Mouse (Mus musculus): ENCODE measurements around the gene Rfxank. TPM values are rescaled to one million over a fixed set of nuclear protein-coding genes. Genes with fewer than 3 reads are reported as not detected.

The Rfxank gene
- polyA plus RNA-seq, 1 experiment from 2014 or later, result 7.4 TPM

GRCm38 (mm10) chr8:70118726-70119700 lies 19.9 kb downstream of the Rfxank start:
- Histone ChIP-seq H3K27me3 (ENCODE audit: control insufficient read depth, insufficient read depth, low read depth, low read length) (peaks cover 77% of the 10 kb centered on the region), H3K9ac (ENCODE audit: low read depth, low read length) (no peak overlapping the region), H3K36me3 (ENCODE audit: control insufficient read depth, insufficient read depth) (no peaks in the 10 kb centered on the region), H3K4me3 (ENCODE audit: low read depth, low read length) (no peak overlapping the region), H3K27ac (ENCODE audit: low read length) (no peak overlapping the region), H3K4me1 (ENCODE audit: control insufficient read depth, low read depth, low read length) (no peaks in the 10 kb centered on the region), H3K4me2 (ENCODE audit: low read depth, low read length) (no peak overlapping the region), H3K9me3 (replicated peaks; ENCODE audit: control insufficient read depth, low read length) (no peaks in the 10 kb centered on the region)
- ATAC-seq (ENCODE audit: low read depth), result no peak
- WGBS (ENCODE audit: insufficient replicate concordance), result 10% methylated on average over 17 of the region's 17 CpGs

- 6% methylated on average over 9 of the region's 9 CpGs for WGBS (ENCODE audit: insufficient replicate concordance)
These were observed 21.3 kb downstream of the Rfxank start for GRCm38 (mm10) chr8:70117611-70118010.

GRCm38 (mm10) chr8:70114892-70115291 lies 24.1 kb downstream of the Rfxank start:
- H3K4me1 ChIP-seq (ENCODE audit: control insufficient read depth, low read depth, low read length), result no peaks in the 10 kb centered on the region
- H3K4me3 ChIP-seq (ENCODE audit: low read depth, low read length), result no peak overlapping the region
- H3K4me2 ChIP-seq (ENCODE audit: low read depth, low read length), result no peak overlapping the region
- peaks cover 84% of the 10 kb centered on the region for H3K27me3 ChIP-seq (ENCODE audit: control insufficient read depth, insufficient read depth, low read depth, low read length)
- no peaks in the 10 kb centered on the region for H3K9me3 ChIP-seq (replicated peaks; ENCODE audit: control insufficient read depth, low read length)
- no peak overlapping the region for H3K9ac ChIP-seq (ENCODE audit: low read depth, low read length)
- H3K27ac ChIP-seq (ENCODE audit: low read length), result no peak overlapping the region
- ATAC-seq (ENCODE audit: low read depth), result no peak
- 54% methylated on average over 13 of the region's 13 CpGs for WGBS (ENCODE audit: insufficient replicate concordance)
- no peaks in the 10 kb centered on the region for H3K36me3 ChIP-seq (ENCODE audit: control insufficient read depth, insufficient read depth)

More at GRCm38 (mm10) chr8:70117611-70118010, 21.3 kb downstream of the Rfxank start:
- no peaks in the 10 kb centered on the region for H3K9me3 ChIP-seq (replicated peaks; ENCODE audit: control insufficient read depth, low read length)
- ATAC-seq (ENCODE audit: low read depth), result no peak
- H3K9ac ChIP-seq (ENCODE audit: low read depth, low read length), result no peak overlapping the region
- H3K27me3 ChIP-seq (ENCODE audit: control insufficient read depth, insufficient read depth, low read depth, low read length), result peaks cover 84% of the 10 kb centered on the region
- no peak overlapping the region for H3K4me2 ChIP-seq (ENCODE audit: low read depth, low read length)
- H3K27ac ChIP-seq (ENCODE audit: low read length), result no peak overlapping the region
- H3K4me1 ChIP-seq (ENCODE audit: control insufficient read depth, low read depth, low read length), result no peaks in the 10 kb centered on the region
- H3K36me3 ChIP-seq (ENCODE audit: control insufficient read depth, insufficient read depth), result no peaks in the 10 kb centered on the region
- no peak overlapping the region for H3K4me3 ChIP-seq (ENCODE audit: low read depth, low read length)

- no peak overlapping the region for H3K9ac ChIP-seq (ENCODE audit: low read depth, low read length)
- no peaks in the 10 kb centered on the region for H3K9me3 ChIP-seq (replicated peaks; ENCODE audit: control insufficient read depth, low read length)
- no peaks in the 10 kb centered on the region for H3K36me3 ChIP-seq (ENCODE audit: control insufficient read depth, insufficient read depth)
- no peak overlapping the region for H3K27ac ChIP-seq (ENCODE audit: low read length)
- H3K27me3 ChIP-seq (ENCODE audit: control insufficient read depth, insufficient read depth, low read depth, low read length), result peaks cover 80% of the 10 kb centered on the region
- no peak overlapping the region for H3K4me2 ChIP-seq (ENCODE audit: low read depth, low read length)
- ATAC-seq (ENCODE audit: low read depth), result no peak
- 15% methylated on average over 6 of the region's 6 CpGs for WGBS (ENCODE audit: insufficient replicate concordance)
- H3K4me1 ChIP-seq (ENCODE audit: control insufficient read depth, low read depth, low read length), result no peaks in the 10 kb centered on the region
- no peak overlapping the region for H3K4me3 ChIP-seq (ENCODE audit: low read depth, low read length)
These were observed 24.5 kb downstream of the Rfxank start for GRCm38 (mm10) chr8:70114488-70114887.

GRCm38 (mm10) chr8:70112401-70113016 lies 26.4 kb downstream of the Rfxank start:
- ATAC-seq (ENCODE audit: low read depth), result no peak

GRCm38 (mm10) chr8:70111192-70111795 lies 27.7 kb downstream of the Rfxank start:
- no peak overlapping the region for H3K27ac ChIP-seq (ENCODE audit: low read length)
- no peaks in the 10 kb centered on the region for H3K36me3 ChIP-seq (ENCODE audit: control insufficient read depth, insufficient read depth)
- peaks cover 52% of the 10 kb centered on the region for H3K27me3 ChIP-seq (ENCODE audit: control insufficient read depth, insufficient read depth, low read depth, low read length)
- no peaks in the 10 kb centered on the region for H3K9me3 ChIP-seq (replicated peaks; ENCODE audit: control insufficient read depth, low read length)
- no peak for ATAC-seq (ENCODE audit: low read depth)
- WGBS (ENCODE audit: insufficient replicate concordance), result 37% methylated on average over 23 of the region's 23 CpGs
- H3K4me3 ChIP-seq (ENCODE audit: low read depth, low read length), result no peak overlapping the region
- no peak overlapping the region for H3K4me2 ChIP-seq (ENCODE audit: low read depth, low read length)
- no peak overlapping the region for H3K9ac ChIP-seq (ENCODE audit: low read depth, low read length)
- no peaks in the 10 kb centered on the region for H3K4me1 ChIP-seq (ENCODE audit: control insufficient read depth, low read depth, low read length)

More at GRCm38 (mm10) chr8:70112401-70113016, 26.4 kb downstream of the Rfxank start:
- Histone ChIP-seq H3K9me3 (replicated peaks; ENCODE audit: control insufficient read depth, low read length) (no peaks in the 10 kb centered on the region), H3K4me3 (ENCODE audit: low read depth, low read length) (no peak overlapping the region), H3K27ac (ENCODE audit: low read length) (no peak overlapping the region), H3K27me3 (ENCODE audit: control insufficient read depth, insufficient read depth, low read depth, low read length) (peaks cover 60% of the 10 kb centered on the region), H3K4me1 (ENCODE audit: control insufficient read depth, low read depth, low read length) (no peaks in the 10 kb centered on the region), H3K36me3 (ENCODE audit: control insufficient read depth, insufficient read depth) (no peaks in the 10 kb centered on the region), H3K4me2 (ENCODE audit: low read depth, low read length) (no peak overlapping the region), H3K9ac (ENCODE audit: low read depth, low read length) (no peak overlapping the region)
- 9% methylated on average over 43 of the region's 43 CpGs for WGBS (ENCODE audit: insufficient replicate concordance)

- H3K36me3 ChIP-seq (ENCODE audit: control insufficient read depth, insufficient read depth), result no peaks in the 10 kb centered on the region
- H3K4me1 ChIP-seq (ENCODE audit: control insufficient read depth, low read depth, low read length), result no peaks in the 10 kb centered on the region
- no peaks in the 10 kb centered on the region for H3K9me3 ChIP-seq (replicated peaks; ENCODE audit: control insufficient read depth, low read length)
- peaks cover 49% of the 10 kb centered on the region for H3K27me3 ChIP-seq (ENCODE audit: control insufficient read depth, insufficient read depth, low read depth, low read length)
- 59% methylated on average over 2 of the region's 2 CpGs for WGBS (ENCODE audit: insufficient replicate concordance)
- no peak overlapping the region for H3K9ac ChIP-seq (ENCODE audit: low read depth, low read length)
- ATAC-seq (ENCODE audit: low read depth), result no peak
- H3K4me2 ChIP-seq (ENCODE audit: low read depth, low read length), result no peak overlapping the region
- no peak overlapping the region for H3K4me3 ChIP-seq (ENCODE audit: low read depth, low read length)
- H3K27ac ChIP-seq (ENCODE audit: low read length), result no peak overlapping the region
These were observed 28.5 kb downstream of the Rfxank start for GRCm38 (mm10) chr8:70110451-70110850.

GRCm38 (mm10) chr8:70104922-70105321 lies 34.0 kb downstream of the Rfxank start:
- H3K27ac ChIP-seq (ENCODE audit: low read length), result no peak overlapping the region
- no peaks in the 10 kb centered on the region for H3K9me3 ChIP-seq (replicated peaks; ENCODE audit: control insufficient read depth, low read length)
- ATAC-seq (ENCODE audit: low read depth), result no peak
- no peaks in the 10 kb centered on the region for H3K36me3 ChIP-seq (ENCODE audit: control insufficient read depth, insufficient read depth)
- no peaks in the 10 kb centered on the region for H3K4me1 ChIP-seq (ENCODE audit: control insufficient read depth, low read depth, low read length)
- H3K4me2 ChIP-seq (ENCODE audit: low read depth, low read length), result no peak overlapping the region
- H3K27me3 ChIP-seq (ENCODE audit: control insufficient read depth, insufficient read depth, low read depth, low read length), result 0 out of 2 replicates have a peak, but pooled peaks cover under 1% of the 10 kb centered on the region
- no peak overlapping the region for H3K4me3 ChIP-seq (ENCODE audit: low read depth, low read length)
- 51% methylated on average over 7 of the region's 7 CpGs for WGBS (ENCODE audit: insufficient replicate concordance)
- H3K9ac ChIP-seq (ENCODE audit: low read depth, low read length), result no peak overlapping the region
